Mouse (Mus musculus): ENCODE results near the gene Zfp697.

- TF ChIP-seq CTCF (IDR thresholded peaks at IDR 0.05; ENCODE audit: insufficient read depth, low read depth, low read length) (no peak), POLR2A (IDR thresholded peaks at IDR 0.05; ENCODE audit: insufficient read depth, low read depth, low read length) (no peak)
Observed at GRCm38 (mm10) chr3:98752171-98752570, 369.9 kb downstream of the Zfp697 start.

All from olfactory bulb, adult 2 months (tissue).